Comparison of ENCODE assay signal across 31 mouse cellular contexts in genomic region chr1:58690006-58690744, GRCm38 (mm10). TPM values are rescaled to one million over a fixed set of nuclear protein-coding genes. Genes with fewer than 3 reads are reported as not detected.
A peak's percentile ranks its signal among the peaks of the same experiment; 100 is the strongest.
DNase-seq lines count a peak whose midpoint lies in the region; ATAC-seq and TF ChIP-seq lines count a peak whose summit lies in the region.
"Had no signal": no experiment of that assay in that cellular context is flagged by ENCODE, and none has a peak within 500 bp of the region (broad histone marks: within the 10 kb centered on the region; RNA-seq: fewer than 3 reads in every experiment).

No protein-coding gene starts in this region.

- H3K9me3 ChIP-seq in ES-E14 (ENCODE audit: control insufficient read depth, insufficient read depth, low read depth, low read length): 0 out of 2 replicates have a peak, but pooled peaks cover 4% of the 10 kb centered on the region
- H3K9me3 ChIP-seq in intestine, embryonic 15.5 days: no peaks in the 10 kb centered on the region
- H3K9me3 ChIP-seq in stomach, postnatal 0 days (ENCODE audit: control insufficient read depth, low read length): no peaks in the 10 kb centered on the region
- H3K9me3 ChIP-seq in heart, embryonic 12.5 days (replicated peaks): 0 out of 2 replicates have a peak, but pooled peaks cover 3% of the 10 kb centered on the region
- H3K9me3 ChIP-seq: embryonic facial prominence, embryonic 15.5 days; G1E; hindbrain, embryonic 15.5 days; liver, embryonic 13.5 days had no signal

- H3K4me1 ChIP-seq in kidney, adult 2 months (ENCODE audit: control insufficient read depth, insufficient read depth, low read length): no peaks in the 10 kb centered on the region; the same call in 1 of the 2 replicates
- H3K4me1 ChIP-seq in ES-E14 (ENCODE audit: control insufficient read depth in 2 of 2, insufficient read depth in 2 of 2, low read length in 2 of 2, poor library complexity in 1 of 2): no peaks in the 10 kb centered on the region
- no peaks in the 10 kb centered on the region for H3K4me1 ChIP-seq in intestine, embryonic 15.5 days (replicated peaks)
- no peaks in the 10 kb centered on the region for H3K4me1 ChIP-seq in stomach, postnatal 0 days (replicated peaks; ENCODE audit: control insufficient read depth, insufficient read depth)
- no peaks in the 10 kb centered on the region for H3K4me1 ChIP-seq in heart, embryonic 12.5 days (replicated peaks)
- H3K4me1 ChIP-seq: embryonic facial prominence, embryonic 15.5 days; hindbrain, embryonic 15.5 days; liver, embryonic 13.5 days; megakaryocyte, embryonic 14.5 days had no signal

- no peaks in the 10 kb centered on the region for H3K36me3 ChIP-seq in kidney, adult 2 months (ENCODE audit: control insufficient read depth, insufficient read depth, low read length)
- no peaks in the 10 kb centered on the region for H3K36me3 ChIP-seq in ES-E14 (ENCODE audit: control insufficient read depth, insufficient read depth, low read length, poor library complexity, severe bottlenecking)
- H3K36me3 ChIP-seq in intestine, embryonic 15.5 days: no peaks in the 10 kb centered on the region
- no peaks in the 10 kb centered on the region for H3K36me3 ChIP-seq in stomach, postnatal 0 days (ENCODE audit: control insufficient read depth, insufficient read depth, low read length)
- H3K36me3 ChIP-seq in heart, embryonic 12.5 days: no peaks in the 10 kb centered on the region
- H3K36me3 ChIP-seq: embryonic facial prominence, embryonic 15.5 days; G1E; hindbrain, embryonic 15.5 days; liver, embryonic 13.5 days had no signal

- no peak for TF ChIP-seq EP300 in stomach, postnatal 0 days (optimal IDR thresholded peaks at IDR 0.05)

- no peak for TF ChIP-seq CTCF in kidney, adult 2 months (conservative IDR thresholded peaks at IDR 0.05; ENCODE audit: insufficient read depth, insufficient read length, low read depth, low read length)
- no peak for TF ChIP-seq CTCF in stomach, postnatal 0 days (IDR thresholded peaks at IDR 0.05; ENCODE audit: low read depth)

- TF ChIP-seq POLR2A in kidney, adult 2 months (IDR thresholded peaks at IDR 0.05; ENCODE audit: low read depth, low read length): no peak

- H3K27me3 ChIP-seq in kidney, adult 2 months (replicated peaks; ENCODE audit: control insufficient read depth, insufficient read depth, low read length): no peaks in the 10 kb centered on the region
- H3K27me3 ChIP-seq in intestine, embryonic 15.5 days (replicated peaks): no peaks in the 10 kb centered on the region
- H3K27me3 ChIP-seq in stomach, postnatal 0 days (ENCODE audit: control insufficient read depth, insufficient read depth, low read length): no peaks in the 10 kb centered on the region
- no peaks in the 10 kb centered on the region for H3K27me3 ChIP-seq in heart, embryonic 12.5 days (replicated peaks)
- H3K27me3 ChIP-seq: embryonic facial prominence, embryonic 15.5 days; hindbrain, embryonic 15.5 days; liver, embryonic 13.5 days; megakaryocyte, embryonic 14.5 days; Patski had no signal

- H3K4me3 ChIP-seq in kidney, adult 2 months (ENCODE audit: insufficient read depth, low read depth, low read length): no peak overlapping the region
- no peak overlapping the region for H3K4me3 ChIP-seq in ES-E14 (ENCODE audit: insufficient read depth in 1 of 2, low read depth in 1 of 2, low read length in 2 of 2, poor library complexity in 1 of 2, severe bottlenecking in 1 of 2)
- no peak overlapping the region for H3K4me3 ChIP-seq in intestine, embryonic 15.5 days (replicated peaks)
- H3K4me3 ChIP-seq in stomach, postnatal 0 days (ENCODE audit: low read depth, low read length): no peak overlapping the region
- no peak overlapping the region for H3K4me3 ChIP-seq in heart, embryonic 12.5 days
- H3K4me3 ChIP-seq: embryonic facial prominence, embryonic 15.5 days; heart, adult 2 months; hindbrain, embryonic 15.5 days; liver, embryonic 13.5 days; megakaryocyte, embryonic 14.5 days had no signal

- intact Hi-C loops in heart, postnatal 36 days (cut with DNase I): no loop called here

- DNase-seq in kidney, adult 2 months: peak; percentile 25
- DNase-seq in kidney, postnatal 4 days: no peak
- DNase-seq in ES-E14 (ENCODE audit: low read depth, low spot score): no peak
- peak; percentile 55 for DNase-seq in stomach, postnatal 0 days (ENCODE audit: low spot score)
- DNase-seq in heart, postnatal 36 days: no peak
- DNase-seq: cerebellum, adult 8-10 months; cerebellum, postnatal 36 days; embryo, embryonic 11 days; gastrocnemius, postnatal 36 days; heart, adult 2 months; liver, embryonic 13.5 days; lung, embryonic 14.5 days; midbrain, embryonic 14.5 days; right cerebral cortex, postnatal 14 days; spleen, adult 18-20 months; thymus, postnatal 25 days had no signal

- in situ Hi-C loops in ES-E14 (cut with MboI; ENCODE audit: low sequenced_read_pairs in 2 of 2, unreplicated experiment in 2 of 2): no loop called here

- peak overlapping the region; percentile 84 for H3K27ac ChIP-seq in kidney, adult 2 months (ENCODE audit: insufficient read depth, low read depth, low read length)
- H3K27ac ChIP-seq in ES-E14 (ENCODE audit: insufficient read depth, low read depth, low read length, poor library complexity, severe bottlenecking): peak overlapping the region; percentile 53; the same call in 1 of the 2 replicates
- peak overlapping the region; percentile 54 for H3K27ac ChIP-seq in intestine, embryonic 15.5 days
- H3K27ac ChIP-seq in stomach, postnatal 0 days (replicated peaks): 0 out of 2 replicates have a peak overlapping the region, but pooled peaks have one; percentile 35
- no peak overlapping the region for H3K27ac ChIP-seq in heart, embryonic 12.5 days (ENCODE audit: poor library complexity, severe bottlenecking)
- H3K27ac ChIP-seq: embryonic facial prominence, embryonic 15.5 days; heart, adult 2 months; hindbrain, embryonic 15.5 days; liver, embryonic 13.5 days had no signal

- ATAC-seq in intestine, embryonic 15.5 days: peak; percentile 72
- no peak for ATAC-seq in stomach, postnatal 0 days (ENCODE audit: low FRiP score, low TSS enrichment)
- ATAC-seq in heart, embryonic 12.5 days (ENCODE audit: insufficient number of reproducible peaks, low FRiP score): no peak
- ATAC-seq: activated CD4-positive, CD25-positive, alpha-beta regulatory T cell, adult 4 months; CD4-positive, CD25-positive, alpha-beta regulatory T cell, adult 4 months; forebrain, embryonic 16.5 days; Patski had no signal

- 64% methylated on average over 6 of the region's 6 CpGs for WGBS in kidney, adult 2 months
- WGBS in intestine, embryonic 15.5 days: 59% methylated on average over 6 of the region's 6 CpGs
- 50% methylated on average over 6 of the region's 6 CpGs for WGBS in stomach, postnatal 0 days
- WGBS in heart, embryonic 12.5 days: 62% methylated on average over 6 of the region's 6 CpGs

- H3K4me2 ChIP-seq in intestine, embryonic 15.5 days (replicated peaks): no peak overlapping the region
- H3K4me2 ChIP-seq in stomach, postnatal 0 days (replicated peaks; ENCODE audit: low read depth): no peak overlapping the region
- no peak overlapping the region for H3K4me2 ChIP-seq in heart, embryonic 12.5 days
- H3K4me2 ChIP-seq: embryonic facial prominence, embryonic 15.5 days; hindbrain, embryonic 15.5 days; liver, embryonic 13.5 days; lung, embryonic 14.5 days had no signal

- H3K9ac ChIP-seq in ES-E14 (ENCODE audit: insufficient read depth, low read depth, low read length, poor library complexity, severe bottlenecking): no peak overlapping the region
- no peak overlapping the region for H3K9ac ChIP-seq in intestine, embryonic 15.5 days
- H3K9ac ChIP-seq in stomach, postnatal 0 days (ENCODE audit: low read length): no peak overlapping the region
- no peak overlapping the region for H3K9ac ChIP-seq in heart, embryonic 12.5 days
- H3K9ac ChIP-seq: embryonic facial prominence, embryonic 15.5 days; hindbrain, embryonic 15.5 days; liver, embryonic 13.5 days; lung, embryonic 14.5 days had no signal

TF ChIP-seq in ES-E14, 5 proteins besides CTCF, POLR2A, EP300 and RAD21:
- no peak for TF ChIP-seq HCFC1 (IDR thresholded peaks at IDR 0.05; ENCODE audit: borderline replicate concordance, insufficient read depth, low read length)
- no peak for TF ChIP-seq ZNF384 (IDR thresholded peaks at IDR 0.05; ENCODE audit: low read depth, low read length)
- TF ChIP-seq MAFK (IDR thresholded peaks at IDR 0.05; ENCODE audit: insufficient read depth, low read depth, low read length): no peak
- TF ChIP-seq ZC3H11A (IDR thresholded peaks at IDR 0.05; ENCODE audit: borderline replicate concordance, low read depth, low read length): no peak
- TF ChIP-seq CHD2 (IDR thresholded peaks at IDR 0.05; ENCODE audit: low read depth, low read length): no peak

RNA-seq across cellular contexts. Expression of gene Als2cr12, which starts 5.6 kb away (rescaled TPM):
- 0.80 and 0.88 TPM in 2 replicates for polyA plus RNA-seq in kidney, adult 2 months (2012; rRNA removed)
- total RNA-seq in ES-E14 (2012; rRNA removed): 0.22 TPM in 1 of 2 replicates, not detected in the other
- polyA plus RNA-seq in intestine, embryonic 15.5 days (2015; fragmentation: Nextera tagmentation; extraction: Ambion mirVana): 1.5 and 1.6 TPM in 2 replicates
- 0.56 and 0.91 TPM in 2 replicates for polyA plus RNA-seq in stomach, postnatal 0 days (2015; fragmentation: Nextera tagmentation; extraction: Ambion mirVana)
- total RNA-seq in heart, postnatal 36 days (2021): not detected
- polyA plus RNA-seq in heart, embryonic 12.5 days (2016; fragmentation: Nextera tagmentation; extraction: Ambion mirVana): not detected in 2 replicates
- total RNA-seq: gastrocnemius, postnatal 36 days; heart, adult 2 months; hematopoietic stem cell, adult 5-6 weeks; left cerebral cortex, postnatal 25 days had no signal
- polyA plus RNA-seq: activated CD4-positive, CD25-positive, alpha-beta regulatory T cell, adult 4 months; forebrain, embryonic 16.5 days; G1E; heart, embryonic 14.5 days; hindbrain, embryonic 15.5 days; intestine, embryonic 14.5 days; liver, embryonic 13.5 days; lung, embryonic 14.5 days; midbrain, embryonic 14.5 days; neural tube, embryonic 11.5 days had no signal

RNA-seq across cellular contexts. Expression of gene Cflar, which starts 21.1 kb away (rescaled TPM):
- 65.8 and 71.1 TPM in 2 replicates for polyA plus RNA-seq in kidney, adult 2 months (2012; rRNA removed)
- total RNA-seq in ES-E14 (2012; rRNA removed): 12.9 and 16.4 TPM in 2 replicates
- 29.2 and 30.0 TPM in 2 replicates for polyA plus RNA-seq in intestine, embryonic 15.5 days (2015; fragmentation: Nextera tagmentation; extraction: Ambion mirVana)
- 43.6 and 45.3 TPM in 2 replicates for polyA plus RNA-seq in stomach, postnatal 0 days (2015; fragmentation: Nextera tagmentation; extraction: Ambion mirVana)
- 10 to 100 TPM; 56.4 to 61.5 TPM for total RNA-seq in heart, postnatal 36 days (2021)
- polyA plus RNA-seq in heart, embryonic 12.5 days (2016; fragmentation: Nextera tagmentation; extraction: Ambion mirVana): 35.6 and 35.9 TPM in 2 replicates

Comparison
In these comparisons a context has a peak if more than half of its experiments do, and no peak if none do; other contexts are left out.
1. DNase-seq: peak in kidney, adult 2 months (single experiment) and stomach, postnatal 0 days (single experiment); none in kidney, postnatal 4 days (0 of 2), ES-E14 (single experiment) and heart, postnatal 36 days (0 of 2).